Mouse (Mus musculus) midbrain, embryonic 15.5 days (tissue): ENCODE results near the gene Acot1. TPM values are rescaled to one million over a fixed set of nuclear protein-coding genes. Genes with fewer than 3 reads are reported as not detected.

ENCODE experiments used
- ATAC-seq: fragments of 200-750 bp; cut with Nextera tagmentation; replicated peaks from 2 replicates; pipeline ENCODE4 v1.8.0; 2017; ENCODE audit warnings: moderate TSS enrichment
- H3K27ac ChIP-seq: fragments of 300-500 bp; sonication (generic); 2 replicates; pipeline ENCODE4 v1.5.1; 2015; ENCODE audit warnings: mild to moderate bottlenecking, inconsistent platforms
- H3K27me3 ChIP-seq: fragments of 300-500 bp; sonication (generic); replicated peaks from 2 replicates; pipeline ENCODE4 v1.6.1; 2015; ENCODE audit warnings: inconsistent platforms
- H3K36me3 ChIP-seq: fragments of 300-500 bp; sonication (generic); replicated peaks from 2 replicates; pipeline ENCODE4 v1.6.1; 2015; ENCODE audit warnings: inconsistent platforms
- H3K4me1 ChIP-seq: fragments of 300-500 bp; sonication (generic); 2 replicates; pipeline ENCODE4 v1.6.1; 2015; ENCODE audit warnings: inconsistent platforms
- H3K4me2 ChIP-seq: fragments of 300-500 bp; sonication (generic); 2 replicates; pipeline ENCODE4 v1.6.1; 2015; ENCODE audit warnings: inconsistent platforms, mild to moderate bottlenecking, moderate library complexity
- H3K4me3 ChIP-seq: fragments of 300-500 bp; sonication (generic); 2 replicates; pipeline ENCODE4 v1.5.1; 2015; ENCODE audit warnings: mild to moderate bottlenecking, inconsistent platforms
- H3K9ac ChIP-seq: fragments of 300-500 bp; sonication (generic); 2 replicates; pipeline ENCODE4 v1.6.1; 2015; ENCODE audit warnings: mild to moderate bottlenecking, inconsistent platforms
- H3K9me3 ChIP-seq: fragments of 300-500 bp; sonication (generic); 2 replicates; pipeline ENCODE4 v1.6.1; 2016; ENCODE audit warnings: inconsistent platforms
- WGBS: fragments of 180-500 bp; shearing (Covaris S2); methylation state at CpG from one replicate; pipeline ENCODE4 v1.1.7; 2015; ENCODE audit warnings: mixed read lengths; 5-methylcytosine and 5-hydroxymethylcytosine counted together
- polyA plus RNA-seq: library from polyadenylated mRNA; unstranded; fragments of >200 nt; fragmentation: Nextera tagmentation; extraction: Ambion mirVana; gene quantifications from 2 replicates; pipeline ENCODE4 v1.2.1, GENCODE M21; 2015

Acot1 gene
- polyA plus RNA-seq, 1 experiment from 2014 or later, result 69.7 TPM

DNA sequence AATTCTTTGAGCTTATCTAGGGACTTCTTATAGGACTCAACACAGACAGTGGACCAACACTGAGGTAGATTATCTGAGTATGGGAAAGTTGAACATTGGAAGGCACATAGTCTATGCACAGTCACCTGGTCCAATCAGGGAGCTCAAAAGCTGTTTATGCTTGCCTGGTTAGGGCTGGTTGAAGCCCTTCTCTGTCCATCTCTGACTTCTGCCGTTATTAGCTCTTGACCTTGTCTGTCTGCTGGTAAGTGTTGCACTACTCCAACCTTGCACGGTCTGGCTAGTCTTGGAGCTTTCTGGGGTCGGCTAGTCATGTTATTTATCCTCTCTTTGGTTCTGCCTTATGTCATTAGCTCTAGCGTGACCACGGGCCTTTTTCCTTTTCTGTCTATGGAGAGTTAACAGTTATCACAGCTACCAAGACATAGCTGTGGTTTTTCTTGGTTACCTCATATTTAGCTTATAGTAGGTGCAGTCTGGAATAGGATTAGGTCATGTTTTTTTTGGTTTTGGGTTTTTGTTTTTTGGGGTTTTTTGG lies 42.7 kb downstream of the Acot1 start, which contains the start of gene Acot3:
Acot3 (plus strand) TSS at position 208 of the 538 bp plus-strand sequence.
- WGBS, result 77% methylated on average over 5 of the region's 5 CpGs
- no peak for ATAC-seq
- no peak within 1 kb of the TSS for H3K9ac ChIP-seq

GRCm38 (mm10) chr12:84052609-84053008 lies 43.3 kb downstream of the Acot1 start:
- no peaks in the 10 kb centered on the region for H3K36me3 ChIP-seq
- H3K4me3 ChIP-seq, result no peak overlapping the region
- no peak for ATAC-seq
- 87% methylated on average over 7 of the region's 7 CpGs for WGBS
- no peaks in the 10 kb centered on the region for H3K9me3 ChIP-seq
- H3K27ac ChIP-seq, result no peak overlapping the region
- H3K27me3 ChIP-seq, result peaks cover 8% of the 10 kb centered on the region; the same call in 1 of the 2 replicates
- peaks cover 5% of the 10 kb centered on the region for H3K4me1 ChIP-seq
- H3K4me2 ChIP-seq, result peak overlapping the region; percentile 84; the same call in 1 of the 2 replicates
- no peak overlapping the region for H3K9ac ChIP-seq

More for the DNA sequence above, 42.7 kb downstream of the Acot1 start, which contains the start of gene Acot3:
- Histone ChIP-seq H3K9me3 (no peaks in the 10 kb centered on the region), H3K4me1 (peaks cover 5% of the 10 kb centered on the region), H3K36me3 (no peaks in the 10 kb centered on the region), H3K4me3 (peak within 1 kb of the TSS; percentile 50; the same call in 1 of the 2 replicates), H3K27ac (no peak within 1 kb of the TSS), H3K4me2 (peak within 1 kb of the TSS; percentile 84), H3K27me3 (peaks cover 8% of the 10 kb centered on the region; the same call in 1 of the 2 replicates)

- 6% methylated on average over 16 of the region's 16 CpGs for WGBS
- no peaks in the 10 kb centered on the region for H3K36me3 ChIP-seq
- H3K4me3 ChIP-seq, result peak overlapping the region; percentile 50
- H3K4me1 ChIP-seq, result peaks cover 5% of the 10 kb centered on the region
- no peak overlapping the region for H3K27ac ChIP-seq
- H3K4me2 ChIP-seq, result peak overlapping the region; percentile 84
- no peaks in the 10 kb centered on the region for H3K9me3 ChIP-seq
- ATAC-seq, result no peak
- peak overlapping the region; percentile 46 for H3K9ac ChIP-seq
- peaks cover 8% of the 10 kb centered on the region; the same call in 1 of the 2 replicates for H3K27me3 ChIP-seq
These were observed 43.9 kb downstream of the Acot1 start for GRCm38 (mm10) chr12:84053173-84053572.

DNA sequence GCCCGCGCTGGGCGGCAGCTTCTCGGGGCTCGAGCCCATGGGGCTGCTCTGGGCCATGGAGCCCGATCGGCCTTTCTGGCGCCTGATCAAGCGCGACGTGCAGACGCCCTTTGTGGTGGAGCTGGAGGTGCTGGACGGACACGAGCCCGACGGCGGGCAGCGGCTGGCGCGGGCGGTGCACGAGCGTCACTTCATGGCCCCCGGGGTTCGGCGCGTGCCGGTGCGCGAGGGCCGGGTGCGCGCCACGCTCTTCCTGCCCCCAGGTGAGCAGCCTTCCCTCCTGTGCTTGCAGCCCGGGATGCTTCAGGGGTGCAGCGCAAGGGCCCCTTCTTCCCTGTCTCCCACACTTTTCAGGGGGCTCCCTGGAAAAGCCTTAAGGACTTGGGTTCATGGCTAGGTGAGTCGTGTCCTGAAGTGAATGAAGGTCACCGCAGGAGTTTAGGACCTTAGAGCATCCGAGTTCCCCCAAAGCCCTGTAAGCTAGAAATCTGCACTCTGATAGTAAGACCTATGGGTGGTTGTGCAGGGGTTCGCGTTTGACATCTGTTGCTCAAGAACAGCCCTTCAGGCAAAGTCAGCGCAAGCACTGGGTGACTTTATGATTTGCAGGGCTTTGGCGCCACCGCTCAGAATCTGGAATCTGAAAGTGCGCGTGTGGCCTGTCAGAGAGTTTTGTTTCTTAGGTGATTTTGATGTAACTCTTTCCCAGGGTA lies 44.5 kb downstream of the Acot1 start:
- Histone ChIP-seq H3K4me1 (peaks cover 5% of the 10 kb centered on the region), H3K4me2 (peak overlapping the region; percentile 84), H3K4me3 (peak overlapping the region; percentile 50), H3K9ac (peak overlapping the region; percentile 46), H3K36me3 (no peaks in the 10 kb centered on the region), H3K27me3 (peaks cover 8% of the 10 kb centered on the region; the same call in 1 of the 2 replicates), H3K9me3 (no peaks in the 10 kb centered on the region), H3K27ac (no peak overlapping the region)
- WGBS, result 2% methylated on average over 40 of the region's 46 CpGs
- ATAC-seq, result no peak

GRCm38 (mm10) chr12:84060946-84061345 lies 51.7 kb downstream of the Acot1 start:
- Histone ChIP-seq H3K9ac (no peak overlapping the region), H3K9me3 (no peaks in the 10 kb centered on the region), H3K4me2 (no peak overlapping the region), H3K4me1 (no peaks in the 10 kb centered on the region), H3K27ac (no peak overlapping the region), H3K36me3 (no peaks in the 10 kb centered on the region), H3K4me3 (no peak overlapping the region), H3K27me3 (no peaks in the 10 kb centered on the region)
- ATAC-seq, result no peak
- WGBS, result 35% methylated on average over 2 of the region's 2 CpGs

DNA sequence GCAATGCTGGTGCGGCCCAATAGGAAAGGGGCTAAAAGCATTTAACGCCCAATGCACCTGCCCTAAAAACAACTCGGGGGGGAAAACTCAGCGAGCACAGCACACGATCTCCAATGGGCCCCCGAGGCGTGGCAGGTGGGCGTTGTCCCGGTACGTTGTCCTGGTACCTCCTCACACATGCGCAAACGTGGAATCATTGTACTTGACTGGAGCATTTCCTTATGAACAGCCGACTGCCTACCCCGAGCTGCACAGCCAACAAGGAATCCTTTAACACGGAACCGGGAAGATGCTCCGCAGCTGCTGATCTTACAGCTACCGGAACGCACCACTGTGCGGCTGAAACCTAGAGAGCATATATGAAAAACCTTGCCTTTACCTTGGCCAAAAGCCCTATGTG lies 53.0 kb downstream of the Acot1 start:
- no peaks in the 10 kb centered on the region for H3K36me3 ChIP-seq
- H3K4me3 ChIP-seq, result no peak overlapping the region
- no peak for ATAC-seq
- no peak overlapping the region for H3K4me2 ChIP-seq
- 96% methylated on average over 20 of the region's 20 CpGs for WGBS
- H3K9ac ChIP-seq, result no peak overlapping the region
- H3K27me3 ChIP-seq, result no peaks in the 10 kb centered on the region
- H3K9me3 ChIP-seq, result no peaks in the 10 kb centered on the region
- H3K4me1 ChIP-seq, result no peaks in the 10 kb centered on the region
- H3K27ac ChIP-seq, result no peak overlapping the region

GRCm38 (mm10) chr12:84063228-84063627 lies 53.9 kb downstream of the Acot1 start:
- H3K9me3 ChIP-seq, result no peaks in the 10 kb centered on the region
- ATAC-seq, result no peak
- H3K27ac ChIP-seq, result no peak overlapping the region
- H3K27me3 ChIP-seq, result peaks cover 5% of the 10 kb centered on the region
- H3K4me1 ChIP-seq, result no peaks in the 10 kb centered on the region
- no peaks in the 10 kb centered on the region for H3K36me3 ChIP-seq
- no peak overlapping the region for H3K4me3 ChIP-seq
- 70% methylated on average over 5 of the region's 5 CpGs for WGBS
- no peak overlapping the region for H3K9ac ChIP-seq
- H3K4me2 ChIP-seq, result no peak overlapping the region

DNA sequence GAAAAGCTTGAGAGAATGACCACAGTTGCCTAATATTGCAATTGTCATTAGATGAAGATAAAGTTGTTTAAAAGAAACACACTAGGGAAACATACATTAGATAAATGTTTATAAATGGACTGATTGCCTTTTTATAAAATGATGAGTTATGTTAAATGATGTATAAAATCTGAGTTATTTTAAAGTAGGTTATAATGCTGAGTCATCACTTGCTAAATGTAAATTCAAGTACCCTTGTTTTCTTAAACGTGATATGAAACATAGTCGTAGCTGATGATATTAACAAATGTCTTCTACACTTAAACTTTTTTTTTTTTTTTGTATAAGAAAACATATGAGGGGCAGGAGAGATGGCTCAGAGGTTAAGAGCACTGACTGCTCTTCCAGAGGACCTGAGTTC lies 54.5 kb downstream of the Acot1 start:
- H3K36me3 ChIP-seq, result no peaks in the 10 kb centered on the region
- no peaks in the 10 kb centered on the region for H3K9me3 ChIP-seq
- H3K27me3 ChIP-seq, result peaks cover 11% of the 10 kb centered on the region
- H3K4me3 ChIP-seq, result no peak overlapping the region
- no peak overlapping the region for H3K9ac ChIP-seq
- H3K4me1 ChIP-seq, result no peaks in the 10 kb centered on the region
- WGBS, result 86% methylated on average over 2 of the region's 2 CpGs
- no peak for ATAC-seq
- no peak overlapping the region for H3K4me2 ChIP-seq
- no peak overlapping the region for H3K27ac ChIP-seq

DNA sequence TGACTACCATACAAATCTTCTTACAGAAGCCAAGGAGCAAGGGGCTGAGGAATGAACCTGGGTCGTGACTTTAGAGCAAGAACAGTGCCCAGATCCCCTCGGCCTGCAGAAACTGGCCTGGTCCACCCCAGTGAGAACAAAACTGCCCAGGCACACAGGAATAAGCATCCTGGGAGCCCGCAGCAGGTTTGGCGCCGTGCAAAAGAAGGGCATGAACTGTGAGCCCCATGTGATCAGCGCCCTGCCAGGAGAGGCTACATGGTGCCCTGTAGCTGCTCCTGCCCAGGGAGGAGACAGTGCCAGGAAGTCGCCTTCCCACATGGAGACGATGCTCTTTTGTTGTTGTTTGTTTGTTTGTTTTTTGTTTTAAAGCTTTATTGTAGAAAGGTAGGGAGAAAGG lies 55.3 kb downstream of the Acot1 start:
- H3K27me3 ChIP-seq, result peaks cover 17% of the 10 kb centered on the region
- no peak overlapping the region for H3K4me3 ChIP-seq
- WGBS, result 76% methylated on average over 8 of the region's 8 CpGs
- no peaks in the 10 kb centered on the region for H3K36me3 ChIP-seq
- no peaks in the 10 kb centered on the region for H3K9me3 ChIP-seq
- no peak overlapping the region for H3K4me2 ChIP-seq
- ATAC-seq, result no peak
- H3K4me1 ChIP-seq, result no peaks in the 10 kb centered on the region
- H3K9ac ChIP-seq, result no peak overlapping the region
- no peak overlapping the region for H3K27ac ChIP-seq

GRCm38 (mm10) chr12:84067752-84068151 lies 58.5 kb downstream of the Acot1 start:
- no peak for ATAC-seq
- H3K9me3 ChIP-seq, result no peaks in the 10 kb centered on the region
- no peak overlapping the region for H3K27ac ChIP-seq
- H3K4me3 ChIP-seq, result no peak overlapping the region
- no peak overlapping the region for H3K4me2 ChIP-seq
- WGBS, result 85% methylated on average over 4 of the region's 4 CpGs
- no peak overlapping the region for H3K9ac ChIP-seq
- H3K27me3 ChIP-seq, result peaks cover 19% of the 10 kb centered on the region
- no peaks in the 10 kb centered on the region for H3K4me1 ChIP-seq
- no peaks in the 10 kb centered on the region for H3K36me3 ChIP-seq
